Mouse (Mus musculus) kidney, postnatal 14 days (tissue): ENCODE results near the gene Ftl1.
A peak's percentile ranks its signal among the peaks of the same experiment; 100 is the strongest.
"Not testable (repeated sequence)": the region's sequence is repeated elsewhere in the genome, so short reads cannot be mapped to it uniquely, and the experiment has no call there.

ENCODE experiments used
- DNase-seq: peaks from one replicate; pipeline ENCODE4 v3.0.0; 2022; ENCODE audit warnings: mixed read lengths

Gene Ftl1

DNA sequence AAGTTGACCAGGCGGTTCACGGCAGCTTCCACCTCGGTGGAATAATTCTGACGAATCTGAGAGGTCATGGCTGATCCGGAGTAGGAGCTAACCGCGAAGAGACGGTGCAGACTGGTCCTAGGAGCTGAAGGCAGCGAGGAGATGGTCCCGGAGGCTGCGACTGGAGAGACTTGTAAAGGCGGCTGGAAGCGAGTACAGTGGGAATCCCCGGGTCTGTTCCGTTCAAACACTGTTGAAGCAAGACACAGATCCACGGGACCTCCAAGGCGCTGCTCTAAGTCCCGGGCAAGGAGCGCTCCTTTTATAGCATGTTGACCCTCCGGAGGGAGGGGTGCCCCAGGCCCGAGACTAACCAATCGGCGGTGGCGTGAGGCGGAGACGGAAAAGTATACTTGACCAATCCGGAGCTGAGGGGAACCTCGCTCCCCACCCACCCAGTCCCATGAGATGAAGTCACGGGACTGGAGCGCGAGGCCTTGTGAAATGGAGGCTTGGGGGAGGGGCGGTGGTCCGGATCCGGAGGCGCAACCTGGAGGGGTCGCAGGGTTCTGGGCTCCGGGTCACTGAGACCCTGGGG is at the start of gene Ftl1:
Ftl1 (minus strand) TSS at position 321 of the 577 bp plus-strand sequence.
- DNase-seq, result peak; percentile 98

DNA sequence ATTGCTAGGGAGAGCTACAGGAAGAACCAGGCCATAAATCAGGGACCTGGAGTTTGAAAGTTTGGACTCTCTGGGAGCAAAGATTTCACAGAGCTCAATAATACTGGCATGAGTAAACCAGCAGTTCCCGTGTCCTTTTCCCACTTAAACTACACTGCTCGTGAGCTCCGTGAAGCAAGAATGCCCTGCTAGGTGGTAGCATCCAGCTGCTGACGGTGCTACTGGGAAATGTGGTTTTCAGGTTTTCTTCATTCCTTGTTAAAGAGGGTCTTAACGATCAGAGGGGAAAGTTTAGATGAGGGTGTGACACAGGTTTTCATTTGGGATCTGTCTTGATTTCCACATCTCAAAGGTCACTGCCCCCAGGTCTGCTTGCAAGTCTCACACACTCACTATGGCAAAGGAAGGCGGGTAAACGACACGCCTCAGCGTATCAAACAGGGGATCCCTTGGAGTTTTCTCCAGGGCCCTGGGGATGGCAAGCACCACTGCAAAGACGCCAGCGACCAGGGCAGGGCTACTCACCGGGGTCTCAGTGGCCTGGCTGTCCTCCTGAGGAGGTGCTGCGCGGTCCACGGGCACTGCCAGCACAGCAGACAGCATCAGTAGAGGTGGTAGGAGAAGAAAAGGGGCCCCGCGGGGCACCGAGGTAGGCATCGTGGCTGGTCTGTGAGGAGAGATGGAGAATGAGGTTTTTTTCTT is 49.6 kb upstream of the Ftl1 start:
- DNase-seq, result no peak

DNA sequence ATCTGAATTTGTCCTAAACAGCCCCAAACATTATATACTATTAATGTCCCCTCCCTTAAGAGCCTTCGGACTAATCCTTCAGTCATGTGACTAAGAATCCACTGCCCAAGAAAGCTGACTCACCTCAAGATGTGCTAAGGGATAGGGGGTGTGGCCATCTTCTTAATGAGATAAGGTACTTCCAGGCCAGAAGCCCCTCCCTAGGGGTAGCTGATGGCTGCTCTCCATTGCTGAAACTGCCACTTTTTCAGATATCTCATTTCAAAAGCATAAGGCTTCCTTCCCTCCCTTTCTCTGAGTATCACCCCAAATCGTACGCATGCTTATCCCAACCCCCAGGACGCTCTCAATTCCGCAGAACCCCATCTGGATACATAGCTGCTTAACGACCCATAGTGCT is 48.9 kb upstream of the Ftl1 start:
- DNase-seq, result no peak

DNA sequence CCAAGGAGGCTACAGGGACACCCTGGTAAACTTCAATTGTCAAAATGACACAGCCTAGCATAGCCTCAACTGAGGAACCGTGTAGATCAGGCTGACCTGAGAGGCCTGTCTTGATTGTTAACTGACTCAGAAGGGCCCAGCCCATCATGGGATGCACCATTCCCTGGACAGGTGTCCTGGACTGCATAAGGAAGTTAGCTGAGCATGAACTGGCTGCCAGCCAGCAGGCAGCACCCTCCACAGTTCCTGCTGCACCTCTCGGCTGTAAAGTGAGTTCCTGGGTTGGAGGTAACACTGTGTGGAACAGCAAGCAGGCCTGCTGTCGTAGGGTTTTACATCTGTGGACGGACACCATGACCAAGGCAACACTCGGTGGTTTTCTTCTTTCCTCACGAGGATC is 47.9 kb upstream of the Ftl1 start:
- DNase-seq, result peak; percentile 51

DNA sequence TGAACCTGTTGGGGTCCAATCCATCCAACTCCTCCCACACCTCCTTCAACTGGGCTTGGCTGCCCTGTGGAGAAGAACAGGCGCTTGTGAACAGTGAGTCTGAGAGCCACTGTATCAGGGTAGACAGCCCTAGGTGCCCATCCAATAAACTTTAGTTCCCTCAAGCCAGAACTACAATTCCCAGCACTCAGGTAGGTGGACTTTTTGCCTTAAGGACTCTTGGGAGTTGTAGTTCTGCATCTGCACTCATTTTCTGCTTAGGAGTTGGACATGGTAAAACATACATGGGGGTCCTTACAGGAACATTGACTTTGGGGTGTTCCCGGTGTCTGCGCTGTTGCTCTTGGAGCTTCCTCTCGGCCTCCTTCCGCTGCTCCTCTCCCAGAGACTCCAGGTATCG is 38.7 kb upstream of the Ftl1 start:
- DNase-seq, result no peak

DNA sequence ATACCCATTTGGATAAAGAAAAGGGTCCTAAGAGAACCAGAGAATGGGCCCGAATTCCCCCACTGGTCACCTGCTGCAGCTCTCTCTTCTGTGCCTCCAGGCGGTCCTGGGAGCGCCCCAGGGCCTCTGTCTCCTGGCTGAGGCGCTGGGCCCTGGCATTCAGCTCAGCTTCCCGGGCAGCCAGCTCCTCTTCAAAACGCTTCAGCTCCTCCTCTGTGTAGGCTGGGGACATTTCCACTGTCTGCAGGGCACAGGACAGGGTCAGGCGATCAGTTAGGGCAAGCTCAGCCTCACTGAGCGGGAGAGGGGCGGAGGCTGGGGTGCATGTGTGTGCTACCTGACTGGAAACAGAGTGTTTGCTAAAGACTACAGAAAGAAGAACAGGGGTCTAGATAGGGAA is 34.9 kb upstream of the Ftl1 start:
- no peak for DNase-seq

DNA sequence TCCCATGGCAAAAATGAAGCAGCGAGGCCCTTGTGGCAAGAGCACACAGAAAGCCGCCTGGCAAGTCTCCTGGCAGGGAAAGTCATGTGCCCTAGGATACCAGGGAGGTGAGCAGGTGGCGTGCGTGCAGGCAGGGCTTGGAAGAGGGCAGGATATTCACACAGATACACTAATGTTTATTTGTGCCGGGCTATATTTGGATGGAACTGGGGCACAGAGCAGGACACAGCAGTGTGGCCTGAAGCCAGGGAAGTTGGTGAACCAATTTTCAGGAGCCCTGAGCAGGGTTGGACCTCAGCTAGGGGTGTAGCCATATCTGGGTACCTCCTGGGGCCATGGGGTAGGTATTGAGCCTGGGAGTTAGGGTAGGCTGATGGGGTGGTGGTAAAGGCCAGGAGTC is 33.3 kb upstream of the Ftl1 start:
- DNase-seq, result no peak

DNA sequence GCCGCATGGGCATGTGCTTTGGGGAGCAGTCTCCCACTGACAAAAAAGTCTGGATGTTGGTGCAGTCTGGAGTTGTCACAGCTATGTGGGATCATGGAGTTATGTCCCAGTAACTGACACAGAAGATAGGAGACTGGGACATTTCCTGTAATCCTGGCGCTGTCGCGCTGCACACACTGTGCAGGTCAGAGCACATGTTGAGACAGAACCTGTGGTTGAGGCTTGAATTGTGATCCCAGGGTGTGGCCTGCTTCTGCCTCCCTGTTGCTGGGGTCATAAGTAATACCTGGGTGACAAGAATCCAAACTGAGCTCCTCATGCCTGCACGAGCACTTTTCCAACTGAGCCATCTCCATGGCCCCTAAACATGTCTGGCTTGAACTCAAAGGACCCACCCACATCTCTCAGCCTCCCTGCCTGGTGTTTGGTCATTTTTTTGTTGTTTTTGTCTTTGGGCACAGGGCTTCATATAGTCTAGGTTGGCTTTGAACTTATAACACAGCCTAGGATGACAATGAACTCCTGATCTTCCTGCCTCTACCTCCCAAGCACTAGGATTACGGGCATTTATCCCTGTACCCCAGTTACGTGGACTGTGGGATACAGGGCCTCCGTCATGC is 32.7 kb upstream of the Ftl1 start:
- DNase-seq, result no peak

DNA sequence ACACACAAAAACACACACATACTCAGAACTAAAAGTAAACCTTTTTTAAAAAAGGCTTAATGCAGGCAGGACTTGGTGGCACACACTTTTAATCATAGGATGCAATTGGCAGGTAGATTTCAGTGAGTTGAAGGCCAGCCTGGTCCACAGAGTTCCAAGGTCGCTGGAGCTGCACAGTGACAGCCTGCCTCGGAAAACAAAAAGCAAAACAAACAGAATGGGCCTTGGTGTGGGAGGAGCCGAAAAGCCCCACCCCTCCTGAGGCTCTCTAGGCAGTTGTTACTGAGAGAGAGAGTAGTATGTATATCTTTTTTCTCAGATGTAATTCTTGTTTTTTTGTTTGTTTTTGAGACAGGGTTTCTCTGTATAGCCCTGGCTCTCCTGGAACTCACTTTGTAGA is 31.6 kb upstream of the Ftl1 start:
- DNase-seq, result peak; percentile 59

DNA sequence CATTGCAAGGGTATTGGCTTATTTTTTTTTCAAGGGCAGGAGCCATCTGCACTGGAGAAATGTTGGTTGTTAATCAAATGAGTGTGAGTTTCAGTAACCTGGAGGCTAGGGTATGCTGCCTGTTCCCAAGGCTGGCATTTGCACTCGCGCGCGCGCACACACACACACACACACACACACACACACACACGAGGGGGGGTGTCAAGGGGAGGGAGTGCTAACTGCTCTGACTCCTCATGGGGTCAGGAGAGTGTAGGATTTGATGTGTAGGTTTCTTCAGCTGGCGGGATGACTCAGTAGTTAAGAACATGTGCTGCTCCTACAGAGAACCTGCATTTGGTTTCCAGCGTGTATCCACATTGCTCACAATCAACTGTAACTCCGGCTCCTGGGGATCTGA is 31.1 kb upstream of the Ftl1 start:
- peak; percentile 17 for DNase-seq

DNA sequence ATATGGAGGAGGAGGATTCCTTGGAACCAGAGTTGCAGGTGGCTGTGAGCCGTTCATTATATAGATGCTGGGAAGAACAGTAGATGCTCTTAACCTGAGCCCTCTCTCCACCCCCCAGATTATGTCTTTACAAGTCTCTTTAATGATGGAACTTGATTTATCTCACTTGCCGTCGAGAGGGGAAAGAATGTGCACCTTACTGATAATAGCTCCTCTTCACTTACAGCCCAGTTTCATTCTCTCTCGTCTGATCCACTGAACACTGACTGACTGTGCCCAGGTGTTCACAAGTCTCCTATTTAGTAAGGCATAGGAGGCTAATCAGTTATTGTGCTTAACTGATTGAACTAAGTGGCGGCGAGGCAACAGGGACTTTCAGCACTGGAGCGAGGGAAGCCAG is 29.9 kb upstream of the Ftl1 start:
- no peak for DNase-seq

DNA sequence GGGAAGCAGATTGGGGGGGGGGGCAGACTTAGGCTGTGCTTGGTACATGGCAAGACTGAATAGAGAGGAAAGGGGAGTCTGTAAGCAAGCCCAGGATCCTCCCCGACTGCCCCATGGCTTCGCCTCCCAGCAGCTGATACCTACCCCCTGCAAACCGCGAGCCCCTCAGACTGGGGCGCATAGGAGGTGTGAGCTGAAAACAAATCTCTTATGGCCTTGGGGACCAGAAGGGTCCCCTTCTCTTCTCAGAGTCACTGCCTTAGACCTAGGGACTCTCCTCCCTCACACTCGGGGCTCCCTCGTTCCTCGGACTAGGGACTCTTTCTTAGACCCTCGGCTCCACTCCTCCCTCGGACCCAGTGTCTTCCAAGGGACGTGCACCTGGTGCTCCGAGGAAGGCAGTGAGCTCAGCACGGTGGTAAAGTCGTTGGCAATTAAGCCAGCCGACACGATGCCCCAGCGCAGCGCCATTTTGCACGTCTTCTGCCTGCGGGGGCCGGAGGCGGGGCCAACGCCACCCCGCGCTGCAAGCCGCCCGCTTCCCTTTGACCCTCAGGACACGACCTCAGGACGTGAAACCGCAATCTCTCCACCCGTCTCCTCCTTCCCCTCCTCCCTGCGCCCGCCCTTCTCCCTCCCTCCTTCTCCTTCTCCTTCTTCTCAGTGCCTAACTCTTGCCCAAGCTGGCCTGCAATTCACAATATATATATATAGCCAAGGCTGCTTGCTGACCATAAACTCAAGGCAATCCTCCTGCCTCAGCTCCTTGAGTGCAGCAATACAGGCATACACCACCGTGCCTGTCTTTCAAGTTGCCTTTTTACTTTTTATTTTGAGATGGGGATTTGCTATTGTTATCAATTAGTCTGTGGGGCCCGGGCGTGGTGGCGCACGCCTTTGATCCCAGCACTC is 28.9 kb upstream of the Ftl1 start, which contains the start of gene Dhdh:
Dhdh (minus strand) TSS at position 513 of the 912 bp plus-strand sequence.
- peak; percentile 75 for DNase-seq

DNA sequence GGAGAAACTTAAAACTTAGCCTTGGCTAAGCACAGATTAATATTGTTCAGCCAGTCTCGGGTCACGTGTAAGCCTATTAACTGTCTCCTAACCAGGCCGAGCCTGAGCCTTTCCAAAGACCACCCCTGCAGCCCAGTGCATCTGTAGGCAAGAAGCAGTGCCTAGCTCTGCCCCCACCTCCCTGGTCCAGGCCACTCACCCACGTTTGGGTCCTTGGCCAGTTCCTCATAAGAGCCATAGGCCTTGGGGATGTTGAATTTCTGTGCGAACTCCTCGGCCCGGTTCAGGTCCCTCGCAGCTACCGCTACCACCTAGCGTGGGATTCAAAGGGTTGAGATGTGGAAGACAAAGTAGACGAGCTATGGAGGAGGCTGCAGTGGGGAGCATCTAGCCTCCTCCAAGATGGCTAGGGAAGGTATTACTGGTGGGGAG is 28.2 kb upstream of the Ftl1 start:
- DNase-seq, result no peak

DNA sequence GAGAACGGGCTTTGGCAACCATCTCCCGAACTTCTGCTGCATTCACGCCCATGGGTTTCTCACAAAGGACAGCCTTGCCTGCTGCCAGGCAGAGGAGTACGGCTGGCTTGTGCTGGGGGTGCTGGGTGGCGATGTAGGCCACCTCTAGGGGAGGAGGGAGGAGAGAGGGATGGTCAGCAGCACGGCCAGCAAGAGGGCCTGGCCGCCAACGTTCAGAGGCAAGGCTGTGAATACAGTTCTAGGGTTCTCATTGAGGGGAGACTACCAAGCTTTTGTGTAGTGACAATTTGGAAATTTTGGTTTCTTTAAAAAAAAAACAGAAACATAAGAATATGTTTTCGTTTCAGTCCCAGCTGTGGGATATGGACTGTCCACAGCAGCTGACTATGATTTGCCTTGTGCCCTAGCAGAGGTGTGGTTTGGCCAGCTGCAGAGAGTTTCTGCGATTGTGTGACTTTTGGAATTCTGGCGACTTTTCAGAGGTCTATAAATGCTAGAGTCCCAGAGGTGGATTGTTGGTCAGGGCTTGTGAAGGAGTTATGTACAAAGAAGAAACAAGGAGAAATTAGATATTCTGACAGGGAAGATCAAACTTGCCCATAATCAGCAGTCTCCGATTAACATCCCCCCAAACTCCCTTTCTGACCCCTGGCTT is 27.2 kb upstream of the Ftl1 start, which contains the start of gene Gm45808:
Gm45808 (minus strand) TSS at position 51 of the 655 bp plus-strand sequence.
- no peak for DNase-seq

DNA sequence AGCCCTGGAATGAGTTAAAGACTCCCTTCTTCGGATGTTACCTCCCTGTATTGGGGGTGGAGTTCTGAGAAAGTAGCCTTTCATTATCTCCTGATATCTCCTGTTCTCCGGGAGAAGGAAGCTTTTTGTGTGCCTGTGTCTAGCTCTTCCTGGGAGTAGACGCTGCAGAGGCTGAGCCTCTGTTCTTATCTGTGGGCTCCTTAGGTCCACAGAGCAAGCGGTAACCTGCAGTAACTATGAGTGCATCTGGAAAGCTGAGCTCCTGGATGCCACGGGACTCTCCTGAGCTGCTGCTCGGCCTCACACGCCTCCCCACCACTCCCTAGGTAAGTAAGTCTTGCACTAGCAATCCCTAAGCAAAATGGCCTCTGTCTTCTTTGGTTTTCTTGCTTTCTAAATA is 26.5 kb upstream of the Ftl1 start:
- no peak for DNase-seq

DNA sequence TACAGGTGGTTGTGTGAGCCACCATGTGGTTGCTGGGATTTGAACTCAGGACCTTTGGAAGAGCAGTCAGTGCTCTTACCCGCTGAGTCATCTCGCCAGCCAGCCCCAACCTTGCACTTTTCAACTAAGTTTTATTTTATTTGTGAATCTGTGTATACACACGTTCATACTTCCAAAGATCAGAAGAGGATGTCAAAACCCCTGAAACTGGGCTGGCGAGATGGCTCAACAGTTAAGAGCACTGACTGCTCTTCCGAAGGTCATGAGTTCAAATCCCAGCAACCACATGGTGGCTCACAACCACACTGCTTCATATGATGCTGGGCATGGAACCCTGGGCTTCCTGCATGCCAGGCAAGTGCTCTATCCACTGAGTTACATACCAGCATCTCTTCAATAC is 25.3 kb upstream of the Ftl1 start:
- not testable (repeated sequence) for DNase-seq

DNA sequence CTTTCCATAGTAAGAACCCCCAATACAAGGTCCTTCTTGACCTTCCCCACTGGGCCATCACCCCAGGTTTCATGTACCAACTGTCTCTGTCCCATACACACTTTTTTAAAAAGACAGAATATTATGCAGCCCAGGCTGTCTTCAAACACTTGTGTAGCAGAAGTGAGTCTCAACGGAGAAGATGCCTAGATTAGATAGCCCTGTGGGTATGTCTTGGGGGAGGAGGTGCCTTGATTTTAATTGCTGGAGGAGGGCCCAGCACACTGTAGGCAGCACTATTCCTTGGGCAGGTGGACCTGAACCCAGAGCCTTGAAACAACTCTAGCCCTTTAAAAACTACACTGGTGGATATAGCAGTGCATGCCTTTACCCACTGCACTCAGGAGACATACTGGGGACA is 22.5 kb upstream of the Ftl1 start:
- no peak for DNase-seq

DNA sequence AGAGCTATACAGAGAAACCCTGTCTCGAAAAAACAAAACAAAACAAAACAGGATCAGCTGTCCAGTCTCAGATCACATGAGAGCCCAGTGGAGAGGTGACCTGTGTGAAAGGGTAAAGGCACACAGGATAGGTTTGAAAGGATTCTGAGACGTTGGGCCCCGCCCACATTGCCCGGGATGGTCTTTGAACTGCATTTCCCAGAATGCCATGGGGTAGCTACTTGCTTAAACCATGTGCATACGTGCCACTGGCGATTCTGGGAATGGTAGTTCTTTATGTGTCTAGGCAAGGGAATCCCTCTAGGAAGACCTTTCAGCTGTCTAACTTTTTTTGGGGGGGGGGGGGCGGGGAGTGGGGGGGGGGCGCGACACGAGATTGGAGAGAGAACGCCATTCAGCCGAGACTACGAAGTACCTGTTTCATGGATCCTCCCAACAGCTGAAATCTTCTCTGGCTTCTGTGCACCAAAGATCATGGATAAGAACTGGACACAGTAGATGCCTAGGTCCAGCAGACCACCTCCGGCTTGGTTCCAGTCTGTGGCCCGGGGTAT is 21.8 kb upstream of the Ftl1 start, which contains the start of gene Tulp2:
Tulp2 (plus strand) TSS at position 504 of the 554 bp plus-strand sequence.
- DNase-seq, result peak; percentile 84

DNA sequence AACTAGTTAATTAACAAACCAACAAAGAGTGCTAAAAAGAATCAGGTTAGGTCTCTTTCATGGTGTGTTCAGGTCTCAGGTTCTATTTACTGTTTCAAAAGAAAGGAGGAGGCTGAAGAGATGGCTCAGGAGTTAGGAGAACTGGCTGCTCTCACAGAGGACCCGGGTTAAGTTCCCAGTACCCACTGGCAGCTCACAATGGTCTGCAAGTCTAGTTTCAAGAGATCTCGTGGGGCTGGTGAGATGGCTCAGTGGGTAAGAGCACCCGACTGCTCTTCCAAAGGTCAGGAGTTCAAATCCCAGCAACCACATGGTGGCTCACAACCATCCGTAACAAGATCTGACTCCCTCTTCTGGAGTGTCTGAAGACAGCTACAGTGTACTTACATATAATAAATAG is 20.6 kb upstream of the Ftl1 start:
- not testable (repeated sequence) for DNase-seq

DNA sequence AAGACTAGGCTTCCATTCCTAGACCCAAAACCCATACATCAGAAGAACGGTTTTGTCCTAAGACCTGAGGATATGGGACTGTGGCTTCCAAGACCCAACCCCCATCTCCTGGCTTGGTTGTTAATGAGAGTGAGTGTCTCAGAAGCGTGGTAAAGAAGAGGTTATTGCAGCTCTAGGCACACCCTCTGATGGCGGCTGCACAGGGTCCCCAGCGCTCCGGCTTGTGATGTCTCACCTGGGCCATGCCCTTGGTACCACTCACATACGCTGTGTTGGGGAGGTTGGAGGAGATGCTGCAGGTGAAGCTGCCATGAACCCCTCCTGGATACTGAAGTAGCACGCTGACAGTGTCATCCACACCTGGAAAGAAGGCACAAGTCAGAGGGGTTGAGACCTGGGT is 19.1 kb upstream of the Ftl1 start:
- DNase-seq, result no peak

DNA sequence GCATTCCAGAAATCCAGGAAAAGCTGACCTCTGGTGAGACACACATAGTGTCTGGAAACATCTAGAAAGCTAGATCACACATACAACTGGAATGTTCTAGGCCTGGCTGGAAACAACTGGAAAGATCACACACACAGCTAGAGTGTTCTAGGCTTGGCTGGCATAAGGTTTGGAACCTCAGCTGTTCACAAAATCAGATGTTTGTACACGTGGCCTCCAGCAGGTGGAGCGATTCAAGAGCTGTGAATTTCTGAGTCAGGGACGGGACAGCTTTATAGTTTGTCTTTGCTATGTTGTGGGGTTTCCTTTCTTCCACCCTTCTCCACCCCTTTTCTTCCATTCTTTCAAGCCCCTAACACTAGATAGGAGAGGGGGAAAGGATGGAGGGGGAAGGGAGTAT is 17.3 kb upstream of the Ftl1 start:
- DNase-seq, result peak; percentile 75

DNA sequence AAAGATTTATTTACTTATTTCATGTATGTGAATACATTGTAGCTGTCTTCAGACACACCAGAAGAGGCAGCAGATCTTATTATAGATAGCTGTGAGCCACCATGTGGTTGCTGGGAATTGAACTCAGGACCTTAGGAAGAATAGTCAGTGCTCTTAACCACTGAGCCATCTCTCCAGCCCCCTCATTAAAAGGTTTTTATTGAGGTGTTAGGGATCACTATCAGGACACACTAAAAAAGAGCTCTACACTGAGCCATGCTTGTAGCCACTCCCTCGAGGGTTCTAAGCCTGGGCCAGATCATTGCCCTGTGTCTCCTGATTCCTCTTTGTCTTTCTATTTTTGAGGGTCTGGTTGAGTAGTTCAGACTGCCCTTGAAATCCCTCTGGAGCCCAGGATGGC is 16.8 kb upstream of the Ftl1 start:
- DNase-seq, result no peak
